Mouse (Mus musculus) monocyte, adult 5-6 weeks (primary cell): ENCODE measurements at regions not wholly inside any gene's neighbourhood (a gene's known extent, or its start where the extent isn't known, plus 50 kb on each side); places are given as distances from the start of the nearest gene placed in this dataset.
A peak's percentile ranks its signal among the peaks of the same experiment; 100 is the strongest.

ENCODE experiments used
- ATAC-seq: fragments of 153-309, 156-312 bp; replicated peaks from 2 replicates; pipeline ENCODE4 v1.8.0; 2017; ENCODE audit warnings: mild to moderate bottlenecking; ENCODE audit not compliant: low TSS enrichment, insufficient number of reproducible peaks, severe bottlenecking, poor library complexity, low FRiP score

DNA sequence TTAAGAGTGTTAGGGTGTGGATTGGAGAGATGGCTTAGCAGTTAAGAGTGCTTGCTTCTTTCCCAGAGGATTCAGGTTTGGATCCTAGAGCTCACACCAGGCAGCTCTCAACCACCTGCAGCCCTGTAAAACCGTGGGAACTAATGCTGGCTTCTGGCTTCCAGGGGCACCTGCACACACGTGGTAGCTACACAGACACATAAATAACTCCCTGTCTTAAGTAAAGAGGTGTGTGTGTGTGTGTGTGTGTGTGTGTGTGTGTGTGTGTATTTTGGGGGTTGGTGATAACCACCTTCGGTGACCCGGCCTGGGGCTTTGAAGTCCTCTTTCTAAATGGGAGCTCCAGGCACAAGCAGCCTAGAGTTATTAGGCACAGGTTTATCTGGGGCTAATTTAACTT lies 72.5 kb upstream of the Haao start:
- no peak for ATAC-seq

GRCm38 (mm10) chr17:83918413-83919139 lies 70.8 kb upstream of the Haao start:
- no peak for ATAC-seq

DNA sequence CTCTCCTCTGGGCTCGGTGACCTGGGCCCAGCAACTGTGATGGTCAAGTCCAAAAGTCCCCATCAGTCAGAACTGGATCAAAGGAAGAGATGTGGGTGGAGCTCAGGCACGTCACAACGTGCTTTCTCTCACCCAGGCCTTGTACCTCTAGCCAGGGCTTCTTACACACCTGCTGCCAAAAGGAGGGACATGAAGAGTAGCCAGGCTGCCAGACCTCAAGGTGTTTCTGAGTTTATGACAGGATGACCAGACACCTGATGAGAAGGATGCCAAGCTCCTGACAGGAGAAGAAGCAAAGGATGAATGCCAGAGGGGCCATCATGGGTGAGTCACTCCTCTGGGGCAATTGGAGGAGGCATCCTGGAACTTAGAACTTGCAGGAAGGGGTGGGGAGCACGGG lies 70.0 kb upstream of the Haao start:
- no peak for ATAC-seq

DNA sequence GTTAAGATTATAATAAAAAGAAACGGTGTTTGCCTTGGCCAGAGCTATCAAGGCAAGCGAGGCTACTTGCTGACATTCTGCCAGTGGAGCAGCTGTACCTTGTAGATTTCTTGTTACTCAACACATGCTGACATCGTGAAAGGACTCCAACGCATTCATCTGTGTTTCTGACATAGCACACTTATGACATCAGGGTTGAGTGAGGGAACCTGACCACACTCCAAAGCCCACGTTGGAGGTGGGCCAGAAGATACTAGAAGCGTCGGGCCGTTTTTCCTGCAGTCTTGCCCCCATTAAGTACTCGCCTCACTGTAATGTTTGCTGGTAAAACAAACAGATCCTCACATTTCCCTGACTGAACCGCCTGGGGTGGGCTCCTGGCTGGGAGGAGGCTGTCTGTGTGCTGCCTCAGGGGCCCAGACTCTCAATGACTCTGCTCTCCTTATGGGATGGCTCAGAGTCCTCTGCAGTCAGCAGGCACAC lies 69.0 kb upstream of the Haao start:
- ATAC-seq: no peak

- no peak for ATAC-seq
These were observed 67.3 kb upstream of the Haao start for GRCm38 (mm10) chr17:83915034-83915433.

DNA sequence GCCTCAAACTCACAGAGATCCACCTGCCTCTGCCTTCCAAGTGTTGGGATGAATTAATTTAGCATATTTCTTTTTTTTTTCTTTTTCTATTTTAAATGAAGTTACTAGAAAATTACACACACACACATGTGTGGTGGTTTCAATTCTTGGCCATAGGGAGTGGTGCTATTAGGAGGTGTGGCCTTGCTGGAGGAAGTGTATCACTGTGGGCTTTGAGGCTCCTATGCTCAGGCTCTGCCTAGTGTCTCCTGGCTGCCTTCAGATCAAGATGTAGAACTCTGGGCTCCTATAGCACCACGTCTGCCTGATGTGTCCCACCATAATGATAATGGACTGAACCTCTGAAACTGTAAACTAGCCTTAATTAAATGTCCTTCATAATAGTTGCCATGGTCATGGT lies 66.8 kb upstream of the Haao start:
- ATAC-seq: no peak

DNA sequence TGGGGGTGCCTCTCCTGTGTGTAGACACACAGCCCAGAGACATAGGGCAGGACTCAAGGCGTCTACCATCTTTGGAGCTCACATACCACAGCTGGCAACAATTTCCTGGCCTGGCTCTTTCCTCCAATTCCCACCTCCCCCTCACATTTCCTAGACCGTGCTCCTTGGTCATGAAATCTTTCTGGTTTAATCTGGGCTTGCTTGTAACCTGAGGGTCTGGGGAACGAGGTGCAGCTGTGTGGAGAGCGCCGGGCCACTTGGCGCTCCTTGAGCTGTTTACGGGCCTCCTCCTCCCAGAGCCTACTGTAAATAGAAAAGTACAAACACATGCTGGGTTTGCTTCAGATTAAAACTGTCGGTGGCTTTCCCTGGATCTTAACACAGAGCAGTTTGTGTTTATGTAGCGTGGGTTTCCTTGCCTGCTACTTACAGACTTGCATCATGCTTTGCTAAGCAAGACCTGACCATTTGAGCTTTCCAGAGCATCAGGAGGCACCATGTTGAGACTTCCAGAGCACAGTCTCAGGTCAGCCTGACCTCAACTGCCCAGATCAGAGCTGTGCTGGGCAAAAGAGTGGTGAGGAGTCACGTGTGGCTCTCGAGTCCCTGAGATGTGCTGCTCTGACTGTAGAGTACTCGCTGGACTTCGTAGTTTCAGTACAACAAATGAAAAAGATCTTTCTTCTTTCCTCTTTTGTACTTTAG lies 66.1 kb upstream of the Haao start:
- ATAC-seq: no peak

DNA sequence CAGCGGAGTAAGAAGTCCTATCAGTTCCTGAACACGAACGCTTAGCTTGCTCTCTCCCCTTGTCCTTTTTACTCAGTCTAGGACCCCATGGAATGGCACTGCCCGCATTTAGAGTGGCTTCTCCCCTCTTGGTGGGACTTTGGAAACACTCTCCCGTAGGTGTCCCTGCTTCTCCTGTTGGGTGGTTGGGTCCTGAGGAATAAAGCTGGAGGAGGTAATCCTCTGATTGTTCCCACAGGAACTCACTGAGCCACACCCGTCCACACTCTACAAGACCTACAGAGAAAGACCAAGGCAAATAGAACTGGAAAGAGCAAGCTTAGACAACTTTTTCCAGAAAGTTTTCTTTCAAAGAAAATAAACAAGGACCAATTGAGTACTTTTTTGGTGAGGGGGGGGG lies 64.7 kb upstream of the Haao start:
- no peak for ATAC-seq

DNA sequence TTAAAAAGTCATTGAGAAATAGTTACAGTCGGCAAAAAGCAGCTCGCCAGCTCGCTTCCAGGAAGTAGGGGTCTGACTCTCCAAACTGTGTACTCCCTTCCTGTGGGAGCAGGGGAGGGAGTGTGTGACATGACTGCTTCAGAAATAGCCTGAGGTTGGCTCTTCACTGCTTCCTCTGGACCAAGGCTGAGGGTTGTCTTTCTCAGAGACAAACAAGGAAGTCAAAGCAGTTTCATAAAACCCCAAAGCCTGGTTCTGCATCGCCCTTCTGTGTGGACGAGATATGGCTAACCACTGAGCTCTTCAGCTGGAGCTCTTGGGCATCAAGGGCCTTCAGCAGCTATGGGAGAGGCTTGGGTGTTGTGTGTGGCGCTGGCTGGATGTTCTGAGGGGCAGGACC lies 61.0 kb upstream of the Haao start:
- peak; percentile 41 for ATAC-seq

DNA sequence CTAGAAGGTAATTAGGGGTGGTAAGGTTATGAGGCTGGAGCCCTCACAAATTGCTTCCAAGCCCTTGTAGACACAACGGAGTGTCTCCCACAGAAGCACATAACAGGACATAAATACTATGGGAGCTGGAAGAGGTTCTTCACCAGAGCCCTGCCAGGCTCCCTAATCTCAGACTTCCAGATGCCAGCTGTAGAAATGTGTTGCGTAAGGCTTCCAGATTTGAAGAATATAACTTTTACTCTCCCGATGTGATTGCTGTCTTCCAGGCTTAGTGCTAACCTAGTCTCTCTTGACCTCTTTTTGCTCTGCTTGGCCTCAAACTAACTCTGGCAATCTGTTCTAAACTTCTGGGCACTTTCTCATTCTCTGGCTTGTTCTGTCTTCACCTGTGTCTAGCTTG lies 59.8 kb upstream of the Haao start:
- no peak for ATAC-seq

GRCm38 (mm10) chr17:83906751-83907537 lies 59.2 kb upstream of the Haao start:
- ATAC-seq: no peak

DNA sequence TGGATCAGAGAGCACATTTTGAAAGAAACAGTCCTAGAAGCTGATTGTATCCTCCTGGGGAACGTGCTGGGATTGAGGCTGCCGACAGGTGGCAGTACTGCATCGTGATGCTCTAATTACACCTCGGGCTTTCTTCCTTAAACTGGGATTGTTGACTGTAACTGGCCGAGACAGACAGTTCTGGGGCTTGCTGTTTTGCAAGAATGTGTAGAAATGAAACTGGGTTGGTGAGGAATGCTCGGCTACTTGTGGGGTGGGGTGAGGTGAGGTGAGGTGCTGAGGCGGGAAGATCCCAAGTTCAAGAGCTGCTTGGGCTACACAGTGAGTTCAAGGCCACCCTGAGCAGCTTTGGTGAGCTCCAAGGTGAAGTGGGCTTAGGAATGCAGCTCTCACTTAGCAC lies 55.7 kb upstream of the Haao start:
- peak; percentile 83 for ATAC-seq

DNA sequence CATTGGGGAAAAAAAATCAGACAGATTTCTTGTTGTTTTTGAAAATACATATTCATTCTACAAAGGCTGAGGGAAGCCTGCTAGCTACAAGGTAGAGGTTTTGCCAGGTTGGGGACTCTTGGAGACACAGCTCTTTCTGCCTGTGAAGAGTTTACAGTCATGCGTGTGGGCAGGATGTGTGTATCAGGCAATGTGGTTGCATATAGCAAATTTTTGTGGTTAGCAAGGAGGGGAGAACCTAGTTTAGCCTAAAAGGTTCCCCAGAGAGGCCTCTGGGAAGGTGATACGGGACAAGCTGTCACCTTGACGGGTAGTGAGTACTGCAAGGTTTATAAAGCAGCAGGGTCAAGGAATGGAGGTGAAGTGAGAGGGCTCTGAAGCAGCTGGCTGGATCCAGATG lies 54.8 kb upstream of the Haao start:
- no peak for ATAC-seq

- no peak for ATAC-seq
These were observed 54.3 kb upstream of the Haao start for GRCm38 (mm10) chr17:83902091-83902490.

GRCm38 (mm10) chr17:83899588-83900152 lies 51.9 kb upstream of the Haao start:
- ATAC-seq: no peak

DNA sequence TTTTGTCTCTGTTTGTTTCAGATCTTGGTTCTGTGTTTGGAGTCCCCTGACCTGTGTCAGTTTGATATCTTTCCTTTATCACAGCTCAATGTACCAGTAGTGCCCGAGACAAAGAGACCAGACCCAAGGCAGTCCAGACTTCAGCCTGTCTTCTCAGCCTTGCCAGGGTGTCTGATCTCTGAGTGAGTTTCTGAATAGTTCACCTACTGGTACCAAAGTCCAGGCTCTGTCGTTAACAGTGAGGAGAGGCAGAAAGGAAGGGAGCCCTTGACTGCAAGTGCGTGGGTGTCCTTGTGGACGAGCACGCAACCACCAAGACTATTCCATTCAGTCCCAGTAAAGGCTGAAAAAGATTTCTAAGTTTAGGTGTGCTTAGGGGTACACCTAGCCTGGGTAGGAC lies 50.8 kb upstream of the Haao start:
- ATAC-seq: no peak
